Mouse (Mus musculus): Measurements from ENCODE around the gene Vmn1r188. TPM values are rescaled to one million over a fixed set of nuclear protein-coding genes. Genes with fewer than 3 reads are reported as not detected.

Gene Vmn1r188
- polyA plus RNA-seq, 1 experiment from 2014 or later: not detected

Small RNA genes within 50 kb of the gene (microRNA-seq; reads per million reads assigned to microRNA genes)
- gene Gm26300 (not detected), gene Gm44390 (not detected), gene Gm44486 (not detected)

Other genes starting within 250 kb of the Vmn1r188 start
- gene Zfp184, start 139.3 kb upstream of the Vmn1r188 start, polyA plus RNA-seq (2015; fragmentation: Nextera tagmentation; extraction: Ambion mirVana): 8.5 and 9.6 TPM in 2 replicates
- not detected in 2 replicates for gene Pom121l2, start 103.2 kb upstream of the Vmn1r188 start, polyA plus RNA-seq (2015; fragmentation: Nextera tagmentation; extraction: Ambion mirVana)
- gene Prss16, start 74.7 kb upstream of the Vmn1r188 start, polyA plus RNA-seq (2015; fragmentation: Nextera tagmentation; extraction: Ambion mirVana): 0.21 and 0.60 TPM in 2 replicates
- gene Hist1h2ah, start 48.9 kb upstream of the Vmn1r188 start, polyA plus RNA-seq (2015; fragmentation: Nextera tagmentation; extraction: Ambion mirVana): 4.0 and 4.5 TPM in 2 replicates
- gene Hist1h2bk, start 48.6 kb upstream of the Vmn1r188 start, polyA plus RNA-seq (2015; fragmentation: Nextera tagmentation; extraction: Ambion mirVana): 4.0 and 4.8 TPM in 2 replicates
- gene Hist1h4i, start 43.1 kb upstream of the Vmn1r188 start, polyA plus RNA-seq (2015; fragmentation: Nextera tagmentation; extraction: Ambion mirVana): 15.3 and 17.2 TPM in 2 replicates
- gene Hist1h2ag, start 41.5 kb upstream of the Vmn1r188 start, polyA plus RNA-seq (2015; fragmentation: Nextera tagmentation; extraction: Ambion mirVana): 33.8 and 48.4 TPM in 2 replicates
- 8.5 and 10.2 TPM in 2 replicates for gene Hist1h2bj, start 41.2 kb upstream of the Vmn1r188 start, polyA plus RNA-seq (2015; fragmentation: Nextera tagmentation; extraction: Ambion mirVana)
- gene Vmn1r189, start 21.4 kb downstream of the Vmn1r188 start, polyA plus RNA-seq (2015; fragmentation: Nextera tagmentation; extraction: Ambion mirVana): not detected in 2 replicates
- not detected in 2 replicates for gene Vmn1r191, start 99.5 kb downstream of the Vmn1r188 start, polyA plus RNA-seq (2015; fragmentation: Nextera tagmentation; extraction: Ambion mirVana)
- not detected in 2 replicates for gene Vmn1r192, start 106.7 kb downstream of the Vmn1r188 start, polyA plus RNA-seq (2015; fragmentation: Nextera tagmentation; extraction: Ambion mirVana)
- not detected in 2 replicates for gene Vmn1r193, start 138.7 kb downstream of the Vmn1r188 start, polyA plus RNA-seq (2015; fragmentation: Nextera tagmentation; extraction: Ambion mirVana)
- gene Vmn1r194, start 159.8 kb downstream of the Vmn1r188 start, polyA plus RNA-seq (2015; fragmentation: Nextera tagmentation; extraction: Ambion mirVana): not detected in 2 replicates
- gene Vmn1r195, start 186.1 kb downstream of the Vmn1r188 start, polyA plus RNA-seq (2015; fragmentation: Nextera tagmentation; extraction: Ambion mirVana): not detected in 2 replicates
- gene Vmn1r196, start 205.5 kb downstream of the Vmn1r188 start, polyA plus RNA-seq (2015; fragmentation: Nextera tagmentation; extraction: Ambion mirVana): not detected in 2 replicates
- gene Vmn1r197, start 240.1 kb downstream of the Vmn1r188 start, polyA plus RNA-seq (2015; fragmentation: Nextera tagmentation; extraction: Ambion mirVana): not detected in 2 replicates

All from kidney, postnatal 0 days (tissue).